Mouse (Mus musculus): ENCODE measurements at regions not wholly inside any gene's neighbourhood (a gene's known extent, or its start where the extent isn't known, plus 50 kb on each side); places are given as distances from the start of the nearest gene placed in this dataset.

- DNase-seq: no peak
These were observed 343.2 kb upstream of the Fam98a start for GRCm38 (mm10) chr17:75894934-75895333.

- DNase-seq: no peak
These were observed 341.8 kb upstream of the Fam98a start for GRCm38 (mm10) chr17:75893559-75893958.

GRCm38 (mm10) chr17:75892156-75892555 is 340.4 kb upstream of the Fam98a start:
- no peak for DNase-seq

- no peak for DNase-seq
These were observed 339.8 kb upstream of the Fam98a start for GRCm38 (mm10) chr17:75891564-75891963.

GRCm38 (mm10) chr17:75877848-75878247 is 326.1 kb upstream of the Fam98a start:
- peak; percentile 21 for DNase-seq

- no peak for DNase-seq
These were observed 325.1 kb upstream of the Fam98a start for GRCm38 (mm10) chr17:75876895-75877294.

GRCm38 (mm10) chr17:75874535-75874934 is 322.8 kb upstream of the Fam98a start:
- peak; percentile 8 for DNase-seq

- DNase-seq: no peak
These were observed 318.7 kb upstream of the Fam98a start for GRCm38 (mm10) chr17:75870492-75870891.

GRCm38 (mm10) chr17:75857015-75857414 is 305.3 kb upstream of the Fam98a start:
- no peak for DNase-seq

- peak; percentile 21 for DNase-seq
These were observed 264.4 kb upstream of the Fam98a start for GRCm38 (mm10) chr17:75815997-75816626.

GRCm38 (mm10) chr17:75812163-75812562 is 260.4 kb upstream of the Fam98a start:
- no peak for DNase-seq

- no peak for DNase-seq
These were observed 257.0 kb upstream of the Fam98a start for GRCm38 (mm10) chr17:75808524-75809326.

GRCm38 (mm10) chr17:75808025-75808424 is 256.3 kb upstream of the Fam98a start:
- no peak for DNase-seq

- no peak for DNase-seq
These were observed 252.6 kb upstream of the Fam98a start for GRCm38 (mm10) chr17:75804358-75804757.

- DNase-seq: no peak
These were observed 244.6 kb upstream of the Fam98a start for GRCm38 (mm10) chr17:75796380-75796779.

- no peak for DNase-seq
These were observed 244.0 kb upstream of the Fam98a start for GRCm38 (mm10) chr17:75795772-75796171.

GRCm38 (mm10) chr17:75779770-75780169 is 228.0 kb upstream of the Fam98a start:
- DNase-seq: peak; percentile 43

GRCm38 (mm10) chr17:75776611-75777010 is 224.9 kb upstream of the Fam98a start:
- DNase-seq: no peak

GRCm38 (mm10) chr17:75775518-75775917 is 223.8 kb upstream of the Fam98a start:
- DNase-seq: no peak

- no peak for DNase-seq
These were observed 221.1 kb upstream of the Fam98a start for GRCm38 (mm10) chr17:75772861-75773260.

GRCm38 (mm10) chr17:75768654-75769053 is 216.9 kb upstream of the Fam98a start:
- no peak for DNase-seq

- DNase-seq: no peak
These were observed 211.6 kb upstream of the Fam98a start for GRCm38 (mm10) chr17:75763391-75763790.

- no peak for DNase-seq
These were observed 204.7 kb upstream of the Fam98a start for GRCm38 (mm10) chr17:75756487-75756886.

GRCm38 (mm10) chr17:75716458-75716857 is 164.7 kb upstream of the Fam98a start:
- DNase-seq: no peak

All from embryo, embryonic 11 days (tissue).